Mouse (Mus musculus) cerebellum, adult 9-10 months (tissue): ENCODE data around the gene Cd40.
A peak's percentile ranks its signal among the peaks of the same experiment; 100 is the strongest.

ENCODE experiments used
- DNase-seq: peaks from one replicate; pipeline ENCODE4 v3.0.0; 2022

Gene Cd40

DNA sequence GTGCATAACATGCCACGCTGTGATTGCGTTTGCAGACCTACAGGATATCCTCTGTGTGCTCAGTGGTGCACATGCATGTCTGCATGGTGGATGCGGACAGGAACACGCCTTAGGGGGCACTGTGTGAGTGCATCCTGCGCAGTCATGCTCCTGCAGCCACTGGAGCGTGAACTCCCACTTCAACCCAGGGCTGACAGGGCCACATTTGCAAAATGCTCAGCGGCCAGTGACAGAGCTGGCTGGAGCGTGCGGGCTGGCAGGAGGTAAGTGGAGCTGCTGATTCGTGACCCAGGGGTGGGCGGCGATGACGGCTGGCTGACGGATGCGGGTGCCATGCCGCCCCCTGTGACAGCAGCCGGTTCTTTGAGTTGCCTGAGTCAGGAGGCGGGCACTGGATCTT is 51.2 kb downstream of the Cd40 start:
- DNase-seq, result no peak

DNA sequence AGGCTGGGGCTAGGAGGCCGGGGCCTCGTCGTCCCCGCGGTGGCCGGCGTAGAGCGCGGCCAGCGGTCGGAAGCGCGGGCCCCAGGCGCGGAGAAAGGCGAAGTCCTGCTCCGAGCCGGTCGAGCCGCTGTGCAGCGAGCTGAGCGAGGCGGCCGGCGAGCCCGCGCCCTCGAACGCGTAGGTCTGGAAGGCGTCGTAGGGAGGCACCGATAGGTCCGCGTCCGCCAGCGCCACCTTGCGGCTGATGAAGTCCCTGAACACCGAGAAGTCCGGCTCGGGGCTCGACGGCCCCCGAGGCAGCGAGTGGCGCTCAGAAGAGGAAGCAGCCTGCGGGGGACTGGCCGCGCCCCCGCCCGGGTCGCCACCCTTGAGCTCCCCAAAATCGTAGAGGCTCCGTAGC is 56.7 kb downstream of the Cd40 start:
- peak; percentile 61 for DNase-seq

DNA sequence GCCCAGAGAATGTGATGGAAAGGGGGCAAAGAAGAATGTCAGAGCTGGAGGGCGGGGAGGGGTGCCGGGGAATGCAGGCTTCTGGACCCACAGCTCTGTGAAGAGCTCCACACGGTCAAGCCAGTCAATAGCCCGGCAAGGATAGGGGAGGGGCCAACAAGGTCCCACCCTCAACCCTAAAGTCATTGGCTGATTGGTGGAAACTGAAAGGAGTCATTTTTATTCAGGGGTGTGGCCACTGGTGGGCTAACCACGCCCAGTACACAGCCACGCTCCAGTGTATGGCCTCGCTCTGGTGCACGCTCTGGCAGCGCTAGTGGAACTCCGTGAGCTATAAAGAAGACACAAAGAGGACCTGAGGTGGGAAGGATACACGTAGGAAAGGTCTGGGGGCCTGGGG is 58.3 kb downstream of the Cd40 start:
- no peak for DNase-seq

DNA sequence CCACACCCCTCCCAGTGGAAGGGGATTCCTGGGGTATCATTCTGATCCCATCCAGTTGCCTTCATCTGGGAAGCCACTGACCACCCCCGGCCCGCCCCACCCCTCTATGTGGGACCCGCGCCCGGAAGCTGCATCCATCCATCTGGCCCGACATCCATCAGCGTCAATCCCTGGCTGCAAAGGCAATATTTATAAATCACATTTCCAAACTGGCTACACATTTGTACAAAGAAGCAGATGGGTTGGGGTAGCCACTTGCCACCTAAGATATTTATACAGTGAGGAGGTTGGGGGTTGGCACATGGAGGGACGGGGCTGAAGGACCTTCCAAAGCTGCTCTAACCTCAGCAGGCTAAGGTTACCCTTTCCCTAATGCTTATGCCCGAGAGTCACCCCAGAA is 65.3 kb downstream of the Cd40 start:
- DNase-seq, result no peak

DNA sequence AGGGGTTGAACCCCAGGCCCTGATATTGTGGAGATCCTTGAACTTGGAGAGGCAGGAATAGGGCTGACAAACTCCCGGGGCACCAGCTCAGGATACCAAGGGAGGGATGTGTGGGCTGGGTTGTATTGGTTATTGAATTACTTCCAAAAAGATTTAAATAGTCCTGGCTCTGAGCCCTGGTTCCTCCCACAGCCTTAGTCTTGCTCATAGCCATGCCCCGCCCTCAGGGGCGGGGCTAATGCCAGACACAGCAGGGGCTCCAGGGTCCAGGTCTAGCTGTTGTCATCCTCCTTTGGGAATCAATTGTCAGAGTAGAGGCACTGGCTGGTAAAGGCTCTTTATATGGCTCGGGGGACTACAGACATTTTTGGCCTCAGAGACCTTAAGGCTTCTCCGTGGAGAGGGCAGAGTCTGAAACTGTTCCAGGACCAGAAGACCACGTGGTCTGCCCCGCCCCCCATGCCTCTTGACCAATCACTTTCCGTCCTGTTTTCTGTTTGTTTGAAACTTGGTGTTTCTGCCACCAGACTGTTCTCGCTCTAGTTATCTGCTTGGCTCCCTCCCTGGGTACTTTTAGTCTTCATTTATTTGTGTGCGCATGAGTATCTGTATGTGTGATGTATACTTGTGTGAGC is 65.9 kb downstream of the Cd40 start:
- peak; percentile 28 for DNase-seq
